Mouse (Mus musculus): ENCODE measurements around the gene Timp4. TPM values are rescaled to one million over a fixed set of nuclear protein-coding genes. Genes with fewer than 3 reads are reported as not detected.

Gene Timp4
- polyA plus RNA-seq, 1 experiment from 2014 or later: 0.19 TPM

DNA sequence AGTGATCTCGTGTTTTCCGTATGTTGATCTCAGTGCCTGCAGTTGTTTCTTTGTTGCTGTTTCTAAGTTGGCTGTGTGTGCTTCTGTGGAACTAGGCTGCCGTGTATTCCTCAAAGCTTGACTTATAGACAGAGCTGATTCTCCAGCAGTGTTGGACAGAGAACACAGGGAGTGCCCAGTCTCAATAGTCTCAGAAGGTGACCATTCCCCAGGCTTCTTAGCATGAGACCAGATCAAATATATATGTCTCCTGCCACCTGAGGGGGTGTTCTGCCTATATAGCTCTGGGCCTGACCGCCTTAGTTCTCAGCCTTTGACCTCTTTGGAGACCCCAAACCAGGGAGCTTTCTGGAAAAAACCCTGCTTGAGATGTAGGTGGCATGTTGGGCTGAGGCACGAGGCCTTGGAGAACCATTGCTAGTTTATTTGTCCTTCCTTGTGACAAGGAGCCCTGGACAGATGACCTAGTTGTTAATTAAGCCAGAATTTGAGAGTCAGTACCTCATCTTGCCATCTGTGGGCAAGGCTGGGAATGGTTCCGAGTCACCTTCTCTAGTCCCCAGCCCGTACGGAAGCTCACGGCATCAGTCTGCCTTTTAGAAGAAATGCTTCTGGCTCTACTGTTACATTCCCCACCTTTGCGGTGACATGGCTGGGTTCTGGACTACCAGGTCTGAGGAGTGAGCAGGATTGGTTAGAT, 23.3 kb upstream of the Timp4 start:
- Histone ChIP-seq H3K36me3 (no peaks in the 10 kb centered on the region), H3K27ac (replicated peaks) (no peak overlapping the region), H3K9ac (no peak overlapping the region), H3K4me1 (peaks cover 26% of the 10 kb centered on the region), H3K4me2 (no peak overlapping the region), H3K4me3 (no peak overlapping the region), H3K27me3 (replicated peaks) (peaks cover 84% of the 10 kb centered on the region), H3K9me3 (no peaks in the 10 kb centered on the region)
- ATAC-seq (ENCODE audit: extremely low read depth, insufficient number of reproducible peaks, low FRiP score, low TSS enrichment): no peak
- WGBS: 83% methylated on average over 10 of the region's 10 CpGs

DNA sequence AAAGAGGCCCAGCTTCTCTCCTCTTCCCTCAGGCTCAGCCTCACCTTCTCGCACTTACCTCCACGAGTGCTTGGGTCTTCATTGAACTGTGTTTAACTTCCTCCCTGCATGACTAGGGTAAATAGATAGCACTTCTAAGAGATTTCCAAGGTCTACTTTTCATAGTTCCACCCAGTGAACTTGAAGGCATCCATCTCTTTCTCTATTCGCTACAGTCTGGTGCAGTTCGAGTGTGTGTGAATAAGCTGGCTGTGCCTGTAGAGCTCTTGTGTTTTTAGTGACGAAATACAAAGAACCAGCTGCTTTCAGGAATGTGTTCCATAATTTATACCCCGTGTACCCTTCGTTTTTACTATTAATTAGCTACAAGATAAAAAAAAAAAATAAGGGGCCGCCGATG, 22.7 kb upstream of the Timp4 start:
- Histone ChIP-seq H3K36me3 (no peaks in the 10 kb centered on the region), H3K4me1 (peaks cover 32% of the 10 kb centered on the region), H3K9me3 (no peaks in the 10 kb centered on the region), H3K27me3 (replicated peaks) (peaks cover 86% of the 10 kb centered on the region), H3K9ac (no peak overlapping the region), H3K27ac (replicated peaks) (no peak overlapping the region), H3K4me2 (no peak overlapping the region), H3K4me3 (no peak overlapping the region)
- no peak for ATAC-seq (ENCODE audit: extremely low read depth, insufficient number of reproducible peaks, low FRiP score, low TSS enrichment)
- WGBS: 73% methylated on average over 9 of the region's 9 CpGs

DNA sequence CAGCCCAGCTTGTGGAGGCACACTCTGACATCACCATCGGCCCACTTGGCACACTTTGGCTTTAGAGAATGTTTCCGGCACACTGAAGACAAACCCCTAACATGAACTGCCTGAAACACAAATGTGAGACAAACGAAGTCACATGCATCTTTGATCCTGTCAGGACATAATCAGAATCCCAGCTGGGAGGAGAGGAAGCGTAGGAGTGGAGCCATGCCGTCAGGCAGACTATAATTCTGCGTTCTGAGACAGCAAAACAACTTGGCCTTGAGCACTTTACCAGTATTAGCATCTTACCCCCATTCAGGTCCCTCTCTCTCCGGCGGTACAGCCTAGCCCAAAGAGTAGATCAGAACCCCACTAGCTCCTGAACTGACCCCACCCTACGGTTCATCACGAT, 21.3 kb upstream of the Timp4 start:
- H3K4me1 ChIP-seq: peaks cover 34% of the 10 kb centered on the region
- no peaks in the 10 kb centered on the region for H3K9me3 ChIP-seq
- H3K27ac ChIP-seq (replicated peaks): no peak overlapping the region
- no peak overlapping the region for H3K9ac ChIP-seq
- no peak for ATAC-seq (ENCODE audit: extremely low read depth, insufficient number of reproducible peaks, low FRiP score, low TSS enrichment)
- H3K4me2 ChIP-seq: no peak overlapping the region
- 82% methylated on average over 10 of the region's 10 CpGs for WGBS
- H3K36me3 ChIP-seq: no peaks in the 10 kb centered on the region
- H3K4me3 ChIP-seq: no peak overlapping the region
- H3K27me3 ChIP-seq (replicated peaks): peaks cover 86% of the 10 kb centered on the region

DNA sequence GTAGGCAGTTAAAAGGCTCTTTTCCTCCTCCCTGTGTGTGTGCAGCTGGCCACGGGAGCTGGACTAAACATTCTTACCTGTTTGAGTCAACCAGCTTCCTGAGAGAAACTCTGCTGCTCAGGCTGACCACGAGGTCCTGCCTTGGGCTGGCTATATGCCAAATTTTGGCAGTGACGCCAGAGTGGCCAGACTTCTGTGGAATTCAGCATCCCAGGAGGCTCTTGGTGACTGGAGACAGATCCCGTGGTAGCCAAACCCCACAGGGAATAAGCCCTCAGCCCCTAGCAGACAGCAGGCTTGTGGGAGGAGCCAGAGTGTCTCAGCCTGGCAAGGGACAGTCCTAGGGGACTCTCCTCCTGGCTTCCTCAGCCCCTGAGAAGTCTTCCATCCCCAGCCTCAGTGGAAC, 19.9 kb upstream of the Timp4 start:
- H3K36me3 ChIP-seq: no peaks in the 10 kb centered on the region
- 4% methylated on average over 4 of the region's 4 CpGs for WGBS
- no peaks in the 10 kb centered on the region for H3K9me3 ChIP-seq
- no peak overlapping the region for H3K4me3 ChIP-seq
- no peak for ATAC-seq (ENCODE audit: extremely low read depth, insufficient number of reproducible peaks, low FRiP score, low TSS enrichment)
- no peak overlapping the region for H3K9ac ChIP-seq
- peak overlapping the region; percentile 20; the same call in 1 of the 2 replicates for H3K4me2 ChIP-seq
- no peak overlapping the region for H3K27ac ChIP-seq (replicated peaks)
- H3K4me1 ChIP-seq: peaks cover 29% of the 10 kb centered on the region
- peaks cover 83% of the 10 kb centered on the region for H3K27me3 ChIP-seq (replicated peaks)

DNA sequence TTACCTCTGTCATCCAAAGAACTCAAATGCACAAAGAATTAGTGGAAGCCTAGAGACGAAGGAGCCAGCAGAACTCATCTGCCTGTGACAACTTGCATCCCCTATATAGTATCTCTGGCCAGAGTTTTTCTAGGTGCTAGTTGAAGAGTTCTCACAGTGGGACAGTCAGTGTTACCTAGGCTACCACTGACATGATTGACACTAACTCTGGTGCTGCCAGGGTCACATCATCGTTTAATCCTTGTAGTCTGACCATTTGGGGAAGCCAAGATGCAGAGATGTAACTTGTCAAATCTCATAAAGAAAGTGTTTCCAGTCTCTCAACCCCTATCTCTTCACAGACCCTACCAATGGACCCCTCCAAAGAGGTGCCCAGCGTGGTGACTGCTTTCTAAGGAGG, 19.3 kb upstream of the Timp4 start:
- H3K4me2 ChIP-seq: no peak overlapping the region; the same call in 1 of the 2 replicates
- H3K27ac ChIP-seq (replicated peaks): 0 out of 2 replicates have a peak overlapping the region, but pooled peaks have one; percentile 7

DNA sequence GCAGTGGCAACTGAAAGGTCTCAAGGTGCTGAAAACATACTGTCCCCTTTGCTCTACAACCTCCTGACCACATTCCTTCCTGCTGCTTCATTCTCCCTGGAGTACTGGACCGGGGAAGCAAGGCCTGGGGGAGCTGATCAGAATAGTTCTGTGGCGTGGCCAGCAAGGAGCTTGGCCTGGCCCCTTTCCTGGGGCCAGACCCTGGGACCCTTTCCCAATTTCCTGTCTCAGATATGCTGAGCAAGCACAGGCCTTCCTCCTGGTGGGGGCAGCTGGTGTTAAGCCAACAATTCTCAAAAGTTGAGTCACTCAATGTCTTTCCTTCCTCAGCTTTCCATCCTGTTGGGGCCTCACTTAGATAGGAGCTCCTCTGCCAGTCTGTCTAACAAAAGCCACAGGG, 18.1 kb upstream of the Timp4 start:
- ATAC-seq (ENCODE audit: extremely low read depth, insufficient number of reproducible peaks, low FRiP score, low TSS enrichment): no peak
- Histone ChIP-seq H3K36me3 (no peaks in the 10 kb centered on the region), H3K27me3 (replicated peaks) (peaks cover 82% of the 10 kb centered on the region), H3K9me3 (no peaks in the 10 kb centered on the region), H3K4me1 (peaks cover 29% of the 10 kb centered on the region), H3K4me3 (no peak overlapping the region), H3K27ac (replicated peaks) (no peak overlapping the region), H3K9ac (no peak overlapping the region), H3K4me2 (no peak overlapping the region)
- WGBS: 35% methylated on average over 2 of the region's 2 CpGs

More for the DNA sequence above, 19.3 kb upstream of the Timp4 start:
- no peak overlapping the region for H3K4me3 ChIP-seq
- H3K27me3 ChIP-seq (replicated peaks): peaks cover 83% of the 10 kb centered on the region
- H3K9me3 ChIP-seq: no peaks in the 10 kb centered on the region
- peaks cover 29% of the 10 kb centered on the region for H3K4me1 ChIP-seq
- 53% methylated on average over 3 of the region's 3 CpGs for WGBS
- no peaks in the 10 kb centered on the region for H3K36me3 ChIP-seq
- ATAC-seq (ENCODE audit: extremely low read depth, insufficient number of reproducible peaks, low FRiP score, low TSS enrichment): no peak
- H3K9ac ChIP-seq: no peak overlapping the region

DNA sequence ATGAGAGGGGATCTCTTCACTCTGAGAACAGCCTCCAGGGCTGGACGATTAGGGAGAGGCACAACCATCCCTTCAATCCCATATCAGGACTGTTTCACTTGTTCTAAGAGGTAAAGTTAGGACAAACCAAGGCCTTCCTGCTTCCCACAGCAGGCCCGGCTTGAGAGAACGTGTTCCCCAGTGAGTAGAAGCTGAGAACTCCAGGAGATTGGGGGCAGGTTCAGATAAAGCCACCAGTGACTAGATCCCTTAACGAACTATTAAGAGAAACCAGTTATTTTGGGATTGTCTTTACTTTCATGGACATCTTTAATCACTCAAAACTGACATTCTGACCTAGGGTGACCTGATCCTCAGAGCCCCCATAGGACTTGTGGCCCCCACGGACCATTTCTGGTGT, 17.6 kb upstream of the Timp4 start:
- 50% methylated on average over 5 of the region's 5 CpGs for WGBS
- peaks cover 82% of the 10 kb centered on the region for H3K27me3 ChIP-seq (replicated peaks)

DNA sequence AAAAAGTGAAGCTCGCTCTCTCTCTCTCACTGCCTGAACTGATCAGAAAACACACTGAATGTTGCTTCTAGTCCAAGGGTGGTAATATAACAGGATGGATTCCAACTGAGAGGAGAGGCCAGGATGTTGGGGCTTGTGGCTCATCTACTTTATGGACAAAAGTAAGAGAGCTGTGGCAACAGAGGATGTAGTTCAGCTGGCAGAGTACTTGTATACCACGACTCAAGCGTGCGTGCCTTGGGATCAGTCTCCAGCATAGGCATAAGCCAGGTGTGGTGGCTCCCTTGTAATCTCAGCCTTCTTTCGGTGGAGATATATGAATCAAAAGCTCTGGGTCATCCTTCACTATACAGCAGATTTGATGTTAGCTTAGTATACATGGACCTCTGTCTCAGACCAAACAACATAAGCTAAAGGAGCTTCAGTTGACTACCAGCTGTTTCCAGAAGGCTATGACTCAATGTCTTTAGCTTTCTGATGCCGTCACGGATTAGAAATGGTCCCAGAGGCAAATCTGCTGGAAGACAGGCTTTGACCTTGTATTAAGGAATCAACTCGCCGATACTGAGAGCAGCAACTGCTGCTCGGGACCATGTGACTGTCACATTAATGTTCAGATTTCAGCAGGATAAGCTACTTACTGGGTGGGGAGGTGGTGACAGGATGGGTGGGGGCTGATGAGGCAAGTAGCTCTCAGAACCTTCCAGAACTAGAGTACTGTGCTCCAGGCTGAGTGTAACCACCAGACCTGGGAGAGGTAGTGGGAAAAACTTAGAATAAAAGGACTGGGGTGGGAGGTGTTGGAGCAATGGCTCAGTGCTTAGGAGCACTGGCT, 16.8 kb upstream of the Timp4 start:
- WGBS: 83% methylated on average over 10 of the region's 10 CpGs
- Histone ChIP-seq H3K27ac (replicated peaks) (no peak overlapping the region), H3K9ac (no peak overlapping the region), H3K4me3 (no peak overlapping the region), H3K4me1 (peaks cover 29% of the 10 kb centered on the region), H3K9me3 (no peaks in the 10 kb centered on the region), H3K4me2 (no peak overlapping the region), H3K36me3 (no peaks in the 10 kb centered on the region), H3K27me3 (replicated peaks) (peaks cover 83% of the 10 kb centered on the region)
- ATAC-seq (ENCODE audit: extremely low read depth, insufficient number of reproducible peaks, low FRiP score, low TSS enrichment): no peak

More for the DNA sequence above, 17.6 kb upstream of the Timp4 start:
- H3K4me2 ChIP-seq: no peak overlapping the region
- peaks cover 29% of the 10 kb centered on the region for H3K4me1 ChIP-seq
- no peak overlapping the region for H3K27ac ChIP-seq (replicated peaks)
- no peak overlapping the region for H3K9ac ChIP-seq
- H3K9me3 ChIP-seq: no peaks in the 10 kb centered on the region
- H3K4me3 ChIP-seq: no peak overlapping the region
- H3K36me3 ChIP-seq: no peaks in the 10 kb centered on the region
- no peak for ATAC-seq (ENCODE audit: extremely low read depth, insufficient number of reproducible peaks, low FRiP score, low TSS enrichment)

DNA sequence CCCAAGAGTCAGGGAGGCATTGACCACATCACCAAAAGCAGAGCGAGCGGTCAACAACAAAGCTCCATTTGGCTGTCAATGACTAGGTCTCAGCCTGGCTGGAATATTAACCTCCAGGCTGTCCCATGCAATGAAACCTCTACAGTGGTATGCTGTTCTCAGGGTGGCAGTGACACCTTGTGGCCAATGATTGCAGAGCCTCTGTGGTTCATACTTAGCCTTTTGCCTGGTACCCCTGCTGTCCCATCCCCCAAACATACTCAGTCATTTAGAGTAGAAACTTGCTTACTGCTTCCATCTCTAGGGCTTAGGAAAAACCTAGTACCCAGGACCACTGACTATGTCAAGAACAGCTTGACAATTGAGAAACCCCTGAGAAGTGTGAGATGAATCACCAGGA, 15.9 kb upstream of the Timp4 start:
- Histone ChIP-seq H3K4me1 (peaks cover 29% of the 10 kb centered on the region), H3K4me3 (no peak overlapping the region), H3K36me3 (no peaks in the 10 kb centered on the region), H3K9me3 (no peaks in the 10 kb centered on the region), H3K27ac (replicated peaks) (no peak overlapping the region), H3K9ac (no peak overlapping the region), H3K4me2 (no peak overlapping the region), H3K27me3 (replicated peaks) (peaks cover 84% of the 10 kb centered on the region)
- 43% methylated on average over 2 of the region's 2 CpGs for WGBS
- ATAC-seq (ENCODE audit: extremely low read depth, insufficient number of reproducible peaks, low FRiP score, low TSS enrichment): 0 out of 2 replicates have a peak, but pooled peaks have one; percentile 56

DNA sequence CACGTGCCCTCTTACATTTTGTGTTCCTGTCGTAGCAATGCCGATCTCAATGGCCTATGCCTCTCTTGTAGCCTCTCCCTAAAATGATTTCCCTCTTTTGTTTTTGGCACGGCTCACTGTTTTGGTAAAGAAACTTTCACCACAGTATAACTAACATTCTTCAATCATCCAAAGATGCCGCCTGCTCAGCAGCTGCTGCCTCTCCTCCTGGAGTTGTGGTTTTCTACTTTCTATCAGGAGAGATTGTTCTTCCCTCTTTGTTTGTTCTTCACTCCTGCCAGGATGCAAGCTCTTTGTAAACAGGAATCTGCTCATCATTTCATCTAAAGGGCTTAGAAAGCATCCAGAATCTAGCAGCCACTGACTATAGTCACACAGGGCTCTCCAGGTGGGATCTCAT, 14.8 kb upstream of the Timp4 start:
- H3K27ac ChIP-seq (replicated peaks): no peak overlapping the region
- peaks cover 88% of the 10 kb centered on the region for H3K27me3 ChIP-seq (replicated peaks)
- H3K4me3 ChIP-seq: no peak overlapping the region
- no peak for ATAC-seq (ENCODE audit: extremely low read depth, insufficient number of reproducible peaks, low FRiP score, low TSS enrichment)
- H3K4me2 ChIP-seq: no peak overlapping the region
- 81% methylated on average over 5 of the region's 5 CpGs for WGBS
- no peaks in the 10 kb centered on the region for H3K9me3 ChIP-seq
- peaks cover 20% of the 10 kb centered on the region for H3K4me1 ChIP-seq
- no peak overlapping the region for H3K9ac ChIP-seq
- no peaks in the 10 kb centered on the region for H3K36me3 ChIP-seq

DNA sequence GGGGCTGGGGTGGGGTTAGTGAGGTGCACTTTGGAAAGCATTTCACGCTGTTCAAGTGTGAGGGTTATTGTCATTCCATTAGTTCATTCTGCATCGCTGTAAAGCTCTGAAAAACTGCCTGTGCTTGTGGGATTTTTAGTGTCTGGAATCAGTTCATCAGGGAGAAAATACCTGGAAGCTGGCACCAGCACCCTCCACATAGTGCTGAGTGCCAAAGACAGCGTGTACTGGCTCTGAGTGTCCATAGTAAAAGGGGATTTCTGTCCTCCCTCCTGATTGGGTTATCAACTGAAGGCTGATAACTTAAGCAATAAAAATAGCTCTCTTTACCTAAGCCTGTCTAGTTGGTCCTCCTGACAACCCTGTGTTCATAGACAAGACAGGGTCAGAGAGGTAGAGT, 8.5 kb upstream of the Timp4 start:
- Histone ChIP-seq H3K36me3 (no peaks in the 10 kb centered on the region), H3K4me3 (no peak overlapping the region), H3K4me1 (peaks cover 8% of the 10 kb centered on the region; the same call in 1 of the 2 replicates), H3K4me2 (no peak overlapping the region), H3K27me3 (replicated peaks) (peaks cover 79% of the 10 kb centered on the region), H3K9ac (no peak overlapping the region), H3K27ac (replicated peaks) (no peak overlapping the region), H3K9me3 (no peaks in the 10 kb centered on the region)
- 50% methylated on average over 3 of the region's 3 CpGs for WGBS
- ATAC-seq (ENCODE audit: extremely low read depth, insufficient number of reproducible peaks, low FRiP score, low TSS enrichment): no peak
